Mouse (Mus musculus) embryonic facial prominence, embryonic 10.5 days (tissue): Measurements from ENCODE around the gene 1810046K07Rik. TPM values are rescaled to one million over a fixed set of nuclear protein-coding genes. Genes with fewer than 3 reads are reported as not detected.

Experiments used
- polyA plus RNA-seq: library from polyadenylated mRNA; unstranded; fragments of >200 nt; fragmentation: Nextera tagmentation; extraction: Ambion mirVana; gene quantifications from 2 replicates; pipeline ENCODE4 v1.2.1, GENCODE M21; 2016

Gene 1810046K07Rik
- polyA plus RNA-seq, 1 experiment from 2014 or later = not detected

Other genes starting within 250 kb of the 1810046K07Rik start
- not detected in 2 replicates for gene 4833427G06Rik, start 226.8 kb downstream of the 1810046K07Rik start, polyA plus RNA-seq
- gene Gm32742, start 163.4 kb downstream of the 1810046K07Rik start, polyA plus RNA-seq = 0.01 TPM in 2 replicates
- not detected in 2 replicates for gene Pou2af1, start 115.2 kb downstream of the 1810046K07Rik start, polyA plus RNA-seq
- gene Colca2, start 50.3 kb downstream of the 1810046K07Rik start, polyA plus RNA-seq = 1.9 and 2.1 TPM in 2 replicates